ENCODE assay signal across 8 mouse cellular contexts in the genomic region with DNA sequence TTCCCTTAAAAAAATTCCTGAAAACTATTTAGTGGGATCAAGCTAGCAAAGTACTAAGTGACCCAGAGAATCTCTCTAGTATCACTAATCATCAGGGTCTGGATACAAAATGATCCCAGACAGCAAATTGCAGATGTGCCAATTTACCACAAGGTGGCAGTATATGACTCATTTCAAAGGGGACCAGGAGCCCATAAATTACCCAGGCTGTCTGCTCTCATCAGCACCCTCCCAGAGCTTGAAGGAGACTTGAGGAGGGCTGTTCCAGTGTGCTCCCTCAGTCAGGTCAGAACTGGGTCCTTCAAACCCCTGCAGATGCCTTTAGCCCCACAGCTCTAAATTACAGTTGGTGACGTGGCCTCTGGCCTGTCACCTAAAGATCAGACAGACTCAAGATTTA.
DNase-seq lines count a peak whose midpoint lies in the region; ATAC-seq lines count a peak whose summit lies in the region.

No protein-coding gene starts in this region.

- H3K27ac ChIP-seq in forebrain, embryonic 14.5 days (ENCODE audit: low read depth, low read length) = no peak overlapping the region
- H3K27ac ChIP-seq in kidney, embryonic 14.5 days (ENCODE audit: low read depth, low read length) = no peak overlapping the region

- H3K9me3 ChIP-seq in forebrain, embryonic 14.5 days (replicated peaks; ENCODE audit: control insufficient read depth, low read length) = no peaks in the 10 kb centered on the region
- H3K9me3 ChIP-seq in kidney, embryonic 14.5 days (ENCODE audit: control insufficient read depth, low read length) = no peaks in the 10 kb centered on the region

- intact Hi-C loops in gastrocnemius, postnatal 36 days (cut with DNase I) = loop anchor here (2.0 to 5.0 kb wide), 2 partner anchors 365 to 388 kb away; a partner anchor contains a TSS

- H3K27me3 ChIP-seq in forebrain, embryonic 14.5 days (replicated peaks; ENCODE audit: control insufficient read depth, insufficient read depth, low read length) = no peaks in the 10 kb centered on the region
- no peaks in the 10 kb centered on the region for H3K27me3 ChIP-seq in kidney, embryonic 14.5 days (ENCODE audit: control insufficient read depth, insufficient read depth, low read length)
- no peaks in the 10 kb centered on the region for H3K27me3 ChIP-seq in splenic B cell, adult 2 months (ENCODE audit: control insufficient read depth, insufficient read depth, low read length, poor library complexity, severe bottlenecking)

- peak; percentile 65 for ATAC-seq in forebrain, embryonic 14.5 days
- peak; percentile 91 for ATAC-seq in kidney, embryonic 14.5 days (ENCODE audit: low FRiP score, low TSS enrichment)

- H3K9ac ChIP-seq in forebrain, embryonic 14.5 days (ENCODE audit: low read length) = no peak overlapping the region
- no peak overlapping the region for H3K9ac ChIP-seq in kidney, embryonic 14.5 days (ENCODE audit: low read depth, low read length)

- DNase-seq in gastrocnemius, adult 18-20 months (ENCODE audit: low spot score) = peak; percentile 36
- no peak for DNase-seq in gastrocnemius, postnatal 36 days
- DNase-seq in CD4-positive, CD25-positive, alpha-beta regulatory T cell, adult 2 months (ENCODE audit: low read depth, low spot score) = peak; percentile 61
- DNase-seq in brain, embryonic 18.5 days (ENCODE audit: low read depth, low spot score) = peak; percentile 46
- peak; percentile 91 for DNase-seq in forebrain, embryonic 14.5 days (ENCODE audit: low spot score)
- DNase-seq in lung, postnatal 36 days = peak; percentile 59
- DNase-seq in splenic B cell, adult 2 months (ENCODE audit: low read depth, low spot score) = peak; percentile 66

- no peak overlapping the region for H3K4me2 ChIP-seq in forebrain, embryonic 14.5 days (ENCODE audit: low read length)
- H3K4me2 ChIP-seq in kidney, embryonic 14.5 days (replicated peaks; ENCODE audit: low read depth, low read length) = no peak overlapping the region

- 0 out of 2 replicates have a peak, but pooled peaks cover 4% of the 10 kb centered on the region for H3K36me3 ChIP-seq in forebrain, embryonic 14.5 days (ENCODE audit: control insufficient read depth, insufficient read depth, low read length)
- 0 out of 2 replicates have a peak, but pooled peaks cover 2% of the 10 kb centered on the region for H3K36me3 ChIP-seq in kidney, embryonic 14.5 days (ENCODE audit: control insufficient read depth, insufficient read depth, low read length)
- no peaks in the 10 kb centered on the region for H3K36me3 ChIP-seq in splenic B cell, adult 2 months (ENCODE audit: control insufficient read depth, insufficient read depth, low read length, poor library complexity, severe bottlenecking)

- no peak overlapping the region for H3K4me3 ChIP-seq in forebrain, embryonic 14.5 days (ENCODE audit: low read depth, low read length)
- no peak overlapping the region for H3K4me3 ChIP-seq in kidney, embryonic 14.5 days (ENCODE audit: low read length)

- 40% methylated on average over 1 of the region's 1 CpGs for WGBS in forebrain, embryonic 14.5 days
- 34% methylated on average over 1 of the region's 1 CpGs for WGBS in kidney, embryonic 14.5 days

- H3K4me1 ChIP-seq in forebrain, embryonic 14.5 days (ENCODE audit: control insufficient read depth, insufficient read depth, low read length) = no peaks in the 10 kb centered on the region
- no peaks in the 10 kb centered on the region for H3K4me1 ChIP-seq in kidney, embryonic 14.5 days (ENCODE audit: control insufficient read depth, insufficient read depth, low read length)

Comparison
In these comparisons a context has a peak if more than half of its experiments do, and no peak if none do; other contexts are left out.
1. DNase-seq: peak in gastrocnemius, adult 18-20 months (single experiment), CD4-positive, CD25-positive, alpha-beta regulatory T cell, adult 2 months (single experiment), brain, embryonic 18.5 days (single experiment), forebrain, embryonic 14.5 days (single experiment), lung, postnatal 36 days (single experiment) and splenic B cell, adult 2 months (single experiment); none in gastrocnemius, postnatal 36 days (0 of 2).